Comparison of ENCODE assay signal across 9 mouse cellular contexts in the genomic region with DNA sequence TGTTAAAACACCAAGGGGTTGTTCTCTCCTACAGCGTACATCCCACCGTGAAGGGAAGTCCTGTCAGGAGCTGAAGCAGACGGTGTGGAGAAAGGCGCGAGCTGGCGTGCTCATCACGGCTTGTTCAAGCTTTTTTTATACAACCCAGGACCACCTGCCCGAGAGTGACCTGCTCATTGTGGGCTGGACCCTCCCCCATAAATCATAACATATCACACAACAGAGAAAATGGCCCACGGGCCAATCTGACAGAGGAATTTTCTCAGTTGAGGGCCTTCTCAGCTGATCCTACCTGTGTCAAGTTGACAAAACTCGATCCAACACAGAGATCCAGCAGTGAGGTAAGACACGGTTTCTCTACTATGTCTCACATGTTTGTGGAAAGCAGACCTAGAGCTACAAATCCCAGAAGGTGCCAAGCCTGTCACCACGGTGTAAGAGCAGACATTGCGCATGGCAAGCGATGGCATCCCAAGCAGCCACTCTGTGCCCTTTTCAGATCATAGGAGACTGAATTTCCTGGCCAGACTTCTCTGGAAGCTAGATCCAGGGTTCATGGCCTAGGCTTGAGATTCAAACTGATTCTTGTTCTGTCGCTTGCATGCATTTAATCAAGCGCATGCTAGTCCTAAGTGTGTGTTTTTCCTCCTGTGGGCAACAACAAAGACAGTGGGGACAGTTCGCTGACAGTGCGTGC.
"Had no signal": no experiment of that assay in that cellular context is flagged by ENCODE, and none has a peak within 500 bp of the region (broad histone marks: within the 10 kb centered on the region; RNA-seq: fewer than 3 reads in every experiment).

No protein-coding gene starts in this region.

- H3K27ac ChIP-seq: limb, embryonic 12.5 days; liver, embryonic 14.5 days; midbrain, embryonic 13.5 days had no signal

- DNase-seq: kidney, adult 8-10 months; kidney, postnatal 36 days; liver; lung, adult 2 months; lung, postnatal 36 days; right cerebral cortex, postnatal 14 days had no signal

- H3K4me3 ChIP-seq: limb, embryonic 12.5 days; midbrain, embryonic 13.5 days had no signal
